Mouse (Mus musculus) cerebellum, postnatal 14 days (tissue): ENCODE results near the gene Slfn9.
"Not testable (repeated sequence)": the region's sequence is repeated elsewhere in the genome, so short reads cannot be mapped to it uniquely, and the experiment has no call there.

Experiments
- DNase-seq, 2 experiments: peaks; one replicate each; pipeline ENCODE4 v3.0.0; 2021; ENCODE audit warnings: mixed read lengths in 2 of 2

The Slfn9 gene

DNA sequence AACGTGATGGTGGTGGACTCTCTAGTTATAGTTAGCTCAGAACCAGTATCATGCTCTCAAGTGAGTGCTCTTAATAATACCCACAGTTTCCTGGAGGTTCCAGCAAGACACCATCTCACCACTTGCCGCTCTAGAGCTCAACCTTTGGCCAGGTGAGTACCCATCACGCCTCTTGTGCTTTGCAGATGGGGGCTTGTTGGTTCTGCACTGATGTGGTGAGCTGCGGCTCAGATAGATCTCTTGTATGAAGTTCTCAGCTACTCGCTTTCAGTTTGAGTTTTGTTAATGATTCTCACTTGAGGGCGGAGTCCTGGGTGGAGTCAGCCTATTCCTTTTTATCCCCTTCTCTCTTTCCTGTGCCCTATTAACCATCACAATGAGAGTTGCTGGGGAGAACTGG is 37.0 kb downstream of the Slfn9 start:
- no peak for DNase-seq

- DNase-seq, result no peak
Observed at GRCm38 (mm10) chr11:82952612-82953542, 38.8 kb downstream of the Slfn9 start.

DNA sequence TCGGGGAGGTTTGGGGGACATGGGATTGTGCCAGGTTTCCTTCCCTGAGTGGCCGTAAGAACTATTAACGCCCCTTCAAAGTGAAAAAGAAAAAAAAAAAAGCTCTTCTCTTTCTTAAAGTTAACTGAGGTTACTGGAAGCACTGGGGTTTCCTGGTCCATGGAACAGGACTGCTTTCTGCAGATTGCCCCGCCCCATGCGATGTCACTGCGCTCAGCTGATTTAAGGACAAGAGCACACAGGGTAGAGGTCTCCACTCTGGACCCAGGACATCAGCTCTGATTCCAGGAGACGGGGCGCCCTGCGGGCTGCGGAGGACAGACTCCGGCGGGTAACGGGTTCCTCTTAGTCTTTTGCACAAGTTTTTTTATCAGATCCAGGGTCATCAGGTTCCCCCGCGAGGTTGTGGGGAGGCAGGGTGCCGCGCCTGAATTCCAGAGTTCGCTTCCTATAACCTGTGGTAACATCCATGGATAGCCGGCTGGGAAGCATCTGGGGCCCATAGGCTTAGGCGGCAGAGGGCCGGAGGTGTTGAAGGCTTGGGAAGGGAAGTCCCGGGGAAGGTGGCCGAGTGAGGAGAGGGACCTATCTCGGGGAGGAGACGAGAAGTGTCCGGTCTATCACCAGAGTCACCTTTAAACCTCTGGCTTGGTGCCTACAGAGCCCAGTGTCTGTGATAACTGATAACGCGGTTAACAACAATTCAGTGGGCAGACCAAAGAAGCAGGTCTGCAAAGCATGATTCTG is 39.6 kb downstream of the Slfn9 start:
- no peak for DNase-seq

- DNase-seq, result no peak
Observed at GRCm38 (mm10) chr11:82950736-82951481, 40.7 kb downstream of the Slfn9 start, which contains the start of gene Slfn5. Gene Slfn5 (plus strand): TSS chr11:82951349.

- DNase-seq, result no peak
Observed at GRCm38 (mm10) chr11:82949036-82949435, 42.6 kb downstream of the Slfn9 start.

DNA sequence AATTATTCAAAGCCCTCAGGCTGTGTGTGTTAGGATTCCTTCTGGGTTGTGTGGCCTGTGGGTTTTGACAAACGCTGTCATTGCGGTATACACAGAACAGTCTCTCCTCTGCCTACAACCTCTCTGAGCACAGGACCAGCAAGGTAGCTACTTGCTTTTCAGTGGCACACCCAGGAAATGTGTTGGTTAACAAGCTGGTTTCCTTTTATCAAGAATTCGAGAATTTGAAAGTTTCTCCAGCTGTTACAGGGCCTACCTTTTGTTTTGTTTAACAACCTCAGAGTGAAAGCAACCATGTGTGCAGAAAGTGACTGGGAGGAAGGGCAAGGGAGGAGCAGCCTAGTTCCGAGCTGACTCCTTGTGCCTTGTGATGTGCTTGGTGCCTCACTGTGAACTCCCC is 44.2 kb downstream of the Slfn9 start:
- DNase-seq, result no peak

DNA sequence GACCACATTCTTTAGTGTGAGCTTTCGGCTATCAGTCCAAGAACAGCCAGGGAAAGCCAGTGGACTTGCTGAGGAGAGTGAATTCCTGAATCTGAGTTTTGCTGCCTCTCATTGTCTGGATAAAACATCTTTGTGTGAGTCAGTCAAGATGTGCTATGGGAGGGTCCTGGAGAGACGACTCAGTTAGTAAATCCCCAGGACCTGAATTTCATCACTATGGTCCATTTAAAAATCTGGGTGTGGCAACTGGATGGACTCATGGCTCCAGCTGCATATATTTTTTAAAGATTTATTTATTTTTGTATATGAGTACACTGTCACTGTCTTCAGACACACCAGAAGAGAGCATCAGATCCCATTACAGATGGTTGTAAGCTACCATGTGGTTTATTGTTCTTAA is 46.0 kb downstream of the Slfn9 start:
- no peak for DNase-seq

GRCm38 (mm10) chr11:82943336-82943735 is 48.3 kb downstream of the Slfn9 start:
- DNase-seq, result no peak

GRCm38 (mm10) chr11:82933186-82933585 is 58.4 kb downstream of the Slfn9 start:
- DNase-seq, result no peak

DNA sequence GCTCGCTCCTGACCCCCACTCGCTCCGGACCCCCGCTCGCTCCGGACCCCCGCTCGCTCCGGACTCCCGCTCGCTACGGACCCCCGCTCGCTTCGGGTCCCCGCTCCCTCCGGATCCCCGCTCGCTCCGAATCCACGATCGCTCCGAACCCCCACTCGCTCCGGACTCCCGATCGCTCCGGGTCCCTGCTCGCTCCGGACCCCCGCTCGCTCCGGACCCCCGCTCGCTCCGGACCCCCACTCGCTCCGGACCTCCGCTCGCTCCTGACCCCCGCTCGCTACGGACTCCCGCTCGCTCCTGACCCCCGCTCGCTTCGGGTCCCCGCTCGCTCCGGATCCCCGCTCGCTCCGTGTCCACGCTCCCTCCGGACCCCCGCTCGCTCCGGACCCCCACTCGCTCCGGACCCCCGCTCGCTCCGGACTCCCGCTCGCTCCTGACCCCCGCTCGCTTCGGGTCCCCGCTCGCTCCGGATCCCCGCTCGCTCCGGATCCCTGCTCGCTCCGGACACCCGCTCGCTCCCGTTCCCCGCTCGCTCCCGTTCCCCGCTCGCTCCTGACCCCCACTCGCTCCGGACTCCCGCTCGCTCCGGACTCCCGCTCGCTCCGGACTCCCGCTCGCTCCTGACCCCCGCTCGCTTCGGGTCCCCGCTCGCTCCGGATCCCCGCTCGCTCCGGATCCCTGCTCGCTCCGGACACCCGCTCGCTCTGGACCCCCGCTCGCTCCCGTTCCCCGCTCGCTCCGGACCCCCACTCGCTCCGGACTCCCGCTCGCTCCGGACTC is 59.8 kb downstream of the Slfn9 start:
- DNase-seq, result not testable (repeated sequence)

GRCm38 (mm10) chr11:82931161-82931560 is 60.5 kb downstream of the Slfn9 start:
- peak in 1 of 2 experiments; percentile 11 for DNase-seq

DNA sequence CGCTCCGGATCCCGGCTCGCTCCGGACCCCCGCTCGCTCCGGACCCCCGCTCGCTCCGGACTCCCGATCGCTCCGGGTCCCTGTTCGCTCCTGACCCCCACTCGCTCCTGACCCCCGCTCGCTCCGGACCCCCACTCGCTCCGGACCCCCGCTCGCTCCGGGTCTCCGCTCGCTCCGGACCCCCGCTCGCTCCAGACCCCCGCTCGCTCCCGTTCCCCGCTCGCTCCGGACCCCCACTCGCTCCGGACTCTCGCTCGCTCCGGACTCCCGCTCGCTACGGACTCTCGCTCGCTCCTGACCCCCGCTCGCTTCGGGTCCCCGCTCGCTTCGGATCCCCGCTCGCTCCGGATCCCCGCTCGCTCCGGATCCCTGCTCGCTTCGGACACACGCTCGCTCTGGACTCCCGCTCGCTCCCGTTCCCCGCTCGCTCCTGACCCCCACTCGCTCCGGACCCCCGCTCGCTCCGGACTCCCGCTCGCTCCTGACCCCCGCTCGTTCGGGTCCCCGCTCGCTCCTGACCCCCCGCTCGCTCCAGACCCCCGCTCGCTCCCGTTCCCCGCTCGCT is 61.2 kb downstream of the Slfn9 start:
- DNase-seq, result peak; percentile 16 to 28

- no peak for DNase-seq
Observed at GRCm38 (mm10) chr11:82929633-82929950, 62.0 kb downstream of the Slfn9 start.

DNA sequence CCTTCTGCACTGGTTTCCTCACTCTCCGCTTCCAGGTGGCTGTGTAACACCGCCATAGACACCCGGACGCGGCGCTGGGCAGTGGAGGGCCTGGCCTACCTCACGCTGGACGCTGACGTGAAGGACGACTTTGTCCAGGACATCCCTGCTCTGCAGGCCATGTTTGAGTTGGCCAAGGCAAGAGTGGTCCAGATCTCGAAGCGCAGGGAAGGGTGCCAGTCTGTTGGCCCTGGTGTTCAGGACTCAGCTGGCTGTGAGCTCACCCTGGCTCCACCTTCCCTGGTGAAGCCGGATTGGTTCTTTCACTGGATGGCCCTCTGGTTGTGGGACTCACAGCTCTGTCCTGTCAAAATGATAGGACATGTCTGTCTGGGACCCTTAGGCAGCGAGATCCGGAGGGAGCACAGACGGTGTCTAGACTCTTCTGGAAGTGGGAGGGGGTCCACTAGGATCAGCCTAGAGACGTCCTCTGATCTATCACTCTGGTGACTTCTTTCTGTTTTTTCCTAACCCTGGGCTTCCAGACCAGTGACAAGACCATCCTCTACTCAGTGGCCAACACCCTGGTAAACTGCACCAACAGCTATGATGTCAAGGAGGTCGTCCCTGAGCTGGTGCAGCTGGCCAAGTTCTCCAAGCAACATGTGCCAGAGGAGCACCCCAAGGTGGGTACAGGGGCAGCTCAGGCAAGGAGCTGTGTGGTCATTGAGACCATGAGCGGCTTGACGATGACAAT is 62.6 kb downstream of the Slfn9 start:
- peak; percentile 41 for DNase-seq
